Mouse (Mus musculus): Measurements from ENCODE around the gene Lamc3. TPM values are rescaled to one million over a fixed set of nuclear protein-coding genes. Genes with fewer than 3 reads are reported as not detected.

Gene Lamc3
- not detected for polyA plus RNA-seq (2017; shearing (Covaris generic))

DNA sequence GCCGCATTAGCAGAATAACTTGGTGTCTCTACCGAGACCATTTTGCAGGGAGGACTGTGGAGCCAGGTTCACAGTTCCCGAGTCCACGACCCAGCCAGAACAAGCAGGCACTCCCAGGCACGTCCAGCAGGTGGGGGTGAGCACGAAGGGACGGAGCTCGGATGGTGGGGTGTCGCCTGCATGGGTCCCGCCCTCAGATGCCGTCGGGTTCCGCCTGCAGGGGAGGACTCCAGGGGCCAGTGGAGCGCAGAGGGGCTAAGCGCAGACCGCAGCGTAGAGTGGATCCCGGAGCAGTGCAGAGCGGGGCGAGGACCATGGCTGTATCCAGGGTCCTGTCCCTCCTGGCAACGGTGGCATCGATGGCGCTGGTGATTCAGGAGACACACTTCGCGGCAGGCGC lies at the start of gene Lamc3:
TSS of gene Lamc3 (plus strand) at position 262 of the 400 bp plus-strand sequence.

DNA sequence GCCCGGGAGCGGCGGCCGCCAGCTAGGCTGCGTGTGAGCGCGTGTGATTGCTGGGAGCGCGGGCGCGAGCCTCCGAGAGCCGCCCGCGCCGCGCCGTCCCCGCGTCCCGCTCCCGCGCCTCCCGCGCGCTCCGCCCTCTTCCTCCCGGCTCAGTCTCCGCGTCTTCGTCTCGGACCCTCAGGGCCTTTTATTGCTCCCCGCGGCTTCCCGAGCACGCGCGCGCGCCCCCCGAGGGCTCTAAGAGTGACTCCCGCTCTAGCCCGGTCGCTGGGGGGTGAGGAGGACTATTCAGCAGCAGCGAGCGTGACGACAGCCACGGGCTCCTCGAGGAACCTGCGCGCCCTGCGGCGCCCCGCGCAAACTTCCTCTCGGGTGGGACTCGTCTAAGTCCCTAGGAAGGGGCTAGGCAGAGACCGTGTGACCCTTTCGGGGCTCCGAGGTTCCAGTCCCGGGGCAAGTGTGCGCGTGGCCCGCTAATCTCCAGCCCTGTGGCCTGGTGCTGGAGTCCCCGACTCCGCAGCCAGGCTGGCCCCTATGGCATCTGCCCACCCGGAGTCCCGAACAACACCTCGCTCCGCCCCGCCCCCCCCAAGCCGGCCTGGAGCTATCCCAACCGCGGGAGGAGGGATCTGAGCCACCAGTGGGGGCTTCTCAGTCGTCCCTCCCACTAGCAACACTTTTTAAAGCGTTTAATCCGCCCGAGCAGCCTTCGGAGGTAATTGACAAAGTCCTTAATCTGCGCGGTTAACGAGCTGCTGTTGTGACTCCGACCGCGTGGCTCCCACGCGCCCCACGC lies 41.0 kb upstream of the Lamc3 start, which contains the start of gene Fibcd1:
TSS of gene Fibcd1 (minus strand) at position 110 of the 796 bp plus-strand sequence.

DNA sequence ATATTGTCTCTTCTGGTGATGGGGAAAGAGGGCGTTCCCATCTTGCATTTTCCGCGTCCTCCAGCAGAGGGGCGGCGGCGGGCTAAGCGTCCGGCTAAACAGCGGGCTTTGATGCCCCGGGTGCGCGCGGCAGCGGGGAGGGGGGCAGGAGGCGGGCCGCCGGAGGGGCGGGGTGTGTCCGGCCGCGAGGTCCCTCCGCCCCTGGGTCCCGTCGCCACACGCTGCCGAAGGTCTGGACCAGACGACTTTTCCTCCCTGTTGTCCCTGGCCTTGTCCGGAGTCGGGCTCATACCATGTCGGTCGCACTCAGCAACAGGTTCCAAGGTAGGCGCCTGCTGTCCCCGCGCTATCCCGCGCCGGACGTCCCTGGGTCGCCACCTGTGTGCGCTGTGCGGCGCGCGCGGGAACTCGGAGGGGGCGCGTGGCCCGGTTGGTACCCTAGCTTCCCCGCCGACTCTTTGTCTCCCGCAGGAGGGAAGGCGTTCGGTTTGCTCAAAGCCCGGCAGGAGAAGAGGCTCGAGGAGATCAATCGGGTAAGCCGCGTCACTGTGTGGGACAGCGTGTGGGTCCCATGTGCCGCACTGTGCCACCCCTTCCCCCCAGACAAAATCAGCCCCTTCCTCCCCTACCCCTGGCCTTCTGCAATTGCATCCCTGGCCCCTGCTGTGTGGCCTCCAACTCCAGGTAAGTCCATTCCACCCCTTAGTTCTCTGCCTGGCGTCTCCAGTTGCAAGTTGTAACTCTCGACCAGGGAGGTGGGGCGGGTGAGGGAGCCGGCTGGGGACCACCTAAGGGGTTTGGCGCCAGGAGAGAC lies 63.2 kb downstream of the Lamc3 start, which contains the start of gene Aif1l:
TSS of gene Aif1l (plus strand) at position 82 of the 814 bp plus-strand sequence.

DNA sequence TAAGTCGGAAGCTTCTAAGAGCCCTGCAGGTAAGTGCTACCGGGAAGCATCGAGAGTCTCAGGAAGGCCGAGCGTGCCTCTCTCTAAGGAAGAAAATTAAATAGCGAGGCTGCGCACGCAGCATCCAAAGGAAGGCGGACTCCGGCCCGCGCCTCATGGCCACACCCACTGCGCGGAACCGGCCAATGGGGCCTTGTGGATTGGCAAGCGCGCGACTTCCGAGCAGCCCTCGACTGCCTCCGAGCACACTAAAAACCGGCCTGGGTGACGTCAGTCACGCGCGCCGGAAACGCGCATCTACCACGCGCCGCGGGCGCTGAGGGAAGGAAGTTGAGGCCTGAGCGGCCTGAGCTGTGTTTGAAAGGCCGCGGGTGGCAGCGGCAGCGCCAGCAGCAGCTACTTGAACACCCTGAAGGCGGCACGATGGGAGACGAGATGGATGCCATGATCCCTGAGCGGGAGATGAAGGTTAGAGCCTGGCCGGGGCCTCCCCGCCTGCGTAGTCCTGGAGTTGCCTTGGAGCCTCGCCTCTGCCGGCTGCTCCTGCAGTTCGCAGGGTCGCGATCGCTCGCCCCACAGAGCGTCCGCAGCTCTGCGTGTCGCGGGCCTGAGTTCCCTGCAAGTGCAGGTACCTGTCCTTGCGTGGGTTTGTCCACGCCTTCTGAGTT lies 87.2 kb downstream of the Lamc3 start, which contains the start of gene Nup214:
TSS of gene Nup214 (plus strand) at position 296 of the 668 bp plus-strand sequence.

Other genes starting within 250 kb of the Lamc3 start
- not detected for gene Prdm12, start 247.3 kb upstream of the Lamc3 start, polyA plus RNA-seq (2017; shearing (Covaris generic))
- 51.0 TPM for gene Exosc2, start 216.6 kb upstream of the Lamc3 start, polyA plus RNA-seq (2017; shearing (Covaris generic))
- 27.6 TPM for gene Abl1, start 198.9 kb upstream of the Lamc3 start, polyA plus RNA-seq (2017; shearing (Covaris generic))
- 0.73 TPM for gene Qrfp, start 76.7 kb upstream of the Lamc3 start, polyA plus RNA-seq (2017; shearing (Covaris generic))
- gene Fibcd1, start 41.3 kb upstream of the Lamc3 start, polyA plus RNA-seq (2017; shearing (Covaris generic)) = 0.21 TPM
- not detected for gene Aif1l, start 62.8 kb downstream of the Lamc3 start, polyA plus RNA-seq (2017; shearing (Covaris generic))
- 123 TPM for gene Nup214, start 87.1 kb downstream of the Lamc3 start, polyA plus RNA-seq (2017; shearing (Covaris generic))
- gene Fam78a, start 197.6 kb downstream of the Lamc3 start, polyA plus RNA-seq (2017; shearing (Covaris generic)) = 28.8 TPM
- gene Plpp7, start 208.2 kb downstream of the Lamc3 start, polyA plus RNA-seq (2017; shearing (Covaris generic)) = not detected

Measured in CD4-positive, CD25-positive, alpha-beta regulatory T cell, adult 9 weeks (primary cell).